ENCODE assay signal across 15 mouse cellular contexts in genomic region chr2:127759157-127759880, GRCm38 (mm10). TPM values are rescaled to one million over a fixed set of nuclear protein-coding genes. Genes with fewer than 3 reads are reported as not detected.
DNase-seq lines count a peak whose midpoint lies in the region; ATAC-seq and TF ChIP-seq lines count a peak whose summit lies in the region.
"Had no signal": no experiment of that assay in that cellular context is flagged by ENCODE, and none has a peak within 500 bp of the region (broad histone marks: within the 10 kb centered on the region; RNA-seq: fewer than 3 reads in every experiment).

No protein-coding gene starts in this region.

- H3K4me1 ChIP-seq in cerebellum, adult 2 months (ENCODE audit: control insufficient read depth, insufficient read depth, low read length), result peaks cover 31% of the 10 kb centered on the region
- peaks cover 27% of the 10 kb centered on the region for H3K4me1 ChIP-seq in heart, embryonic 13.5 days
- peaks cover 7% of the 10 kb centered on the region for H3K4me1 ChIP-seq in heart, embryonic 11.5 days (ENCODE audit: control insufficient read depth, insufficient read depth, low read length)
- H3K4me1 ChIP-seq in heart, postnatal 0 days (ENCODE audit: control insufficient read depth, insufficient read depth), result peaks cover 8% of the 10 kb centered on the region; the same call in 1 of the 2 replicates
- peaks cover 4% of the 10 kb centered on the region; the same call in 1 of the 2 replicates for H3K4me1 ChIP-seq in embryonic facial prominence, embryonic 10.5 days

- peaks cover 33% of the 10 kb centered on the region for H3K36me3 ChIP-seq in heart, embryonic 13.5 days
- no peaks in the 10 kb centered on the region for H3K36me3 ChIP-seq in heart, embryonic 11.5 days (ENCODE audit: control insufficient read depth, insufficient read depth, low read length)
- peaks cover 13% of the 10 kb centered on the region; the same call in 1 of the 2 replicates for H3K36me3 ChIP-seq in heart, postnatal 0 days (replicated peaks; ENCODE audit: control insufficient read depth, insufficient read depth, low read length)
- peaks cover 80% of the 10 kb centered on the region for H3K36me3 ChIP-seq in embryonic facial prominence, embryonic 10.5 days (replicated peaks)

- H3K4me3 ChIP-seq in cerebellum, adult 2 months (replicated peaks; ENCODE audit: insufficient read depth, low read depth, low read length), result no peak overlapping the region
- no peak overlapping the region for H3K4me3 ChIP-seq in heart, embryonic 13.5 days
- no peak overlapping the region for H3K4me3 ChIP-seq in heart, embryonic 11.5 days (ENCODE audit: low read depth, low read length)
- H3K4me3 ChIP-seq in heart, postnatal 0 days (ENCODE audit: low read depth, low read length), result no peak overlapping the region
- no peak overlapping the region for H3K4me3 ChIP-seq in embryonic facial prominence, embryonic 10.5 days
- H3K4me3 ChIP-seq: forebrain, embryonic 13.5 days had no signal

- no peak overlapping the region for H3K27ac ChIP-seq in cerebellum, adult 2 months (ENCODE audit: insufficient read depth, low read length)
- peak overlapping the region; percentile 46 for H3K27ac ChIP-seq in heart, embryonic 13.5 days (replicated peaks)
- H3K27ac ChIP-seq in heart, embryonic 11.5 days (ENCODE audit: low read depth, low read length), result no peak overlapping the region
- H3K27ac ChIP-seq in heart, postnatal 0 days (ENCODE audit: low read depth), result peak overlapping the region; percentile 18; the same call in 1 of the 2 replicates
- no peak overlapping the region for H3K27ac ChIP-seq in embryonic facial prominence, embryonic 10.5 days (replicated peaks)
- H3K27ac ChIP-seq: forebrain, embryonic 13.5 days; hindbrain, postnatal 0 days; kidney, postnatal 0 days had no signal

- no peak for ATAC-seq in heart, embryonic 13.5 days (ENCODE audit: extremely low read depth, insufficient number of reproducible peaks, low FRiP score, low TSS enrichment)
- ATAC-seq in heart, embryonic 11.5 days (replicated peaks; ENCODE audit: insufficient number of reproducible peaks, low FRiP score, low TSS enrichment), result no peak
- peak; percentile 58 for ATAC-seq in heart, postnatal 0 days (ENCODE audit: insufficient read depth, low read depth)
- ATAC-seq: forebrain, embryonic 13.5 days; hindbrain, postnatal 0 days; midbrain, embryonic 16.5 days had no signal

- H3K9me3 ChIP-seq in heart, embryonic 13.5 days, result no peaks in the 10 kb centered on the region
- H3K9me3 ChIP-seq in heart, embryonic 11.5 days (replicated peaks; ENCODE audit: control insufficient read depth, low read length), result no peaks in the 10 kb centered on the region
- no peaks in the 10 kb centered on the region for H3K9me3 ChIP-seq in heart, postnatal 0 days (replicated peaks; ENCODE audit: control insufficient read depth, low read length)
- H3K9me3 ChIP-seq in embryonic facial prominence, embryonic 10.5 days, result no peaks in the 10 kb centered on the region
- H3K9me3 ChIP-seq: forebrain, embryonic 13.5 days had no signal

- WGBS in cerebellum, adult 2 months, result 60% methylated on average over 5 of the region's 5 CpGs
- 30% methylated on average over 5 of the region's 5 CpGs for WGBS in heart, embryonic 13.5 days
- 49% methylated on average over 5 of the region's 5 CpGs for WGBS in heart, embryonic 11.5 days (ENCODE audit: insufficient replicate concordance)
- 26% methylated on average over 5 of the region's 5 CpGs for WGBS in heart, postnatal 0 days
- 88% methylated on average over 5 of the region's 5 CpGs for WGBS in embryonic facial prominence, embryonic 10.5 days

- no peak for TF ChIP-seq POLR2A in cerebellum, adult 2 months (IDR thresholded peaks at IDR 0.05; ENCODE audit: borderline replicate concordance, insufficient read depth, low read length)

- no peak for TF ChIP-seq EP300 in heart, postnatal 0 days (IDR thresholded peaks at IDR 0.05; ENCODE audit: low read depth)

- H3K27me3 ChIP-seq in cerebellum, adult 2 months (ENCODE audit: control insufficient read depth, insufficient read depth, low read length), result no peaks in the 10 kb centered on the region
- H3K27me3 ChIP-seq in heart, embryonic 13.5 days (replicated peaks), result no peaks in the 10 kb centered on the region
- H3K27me3 ChIP-seq in heart, embryonic 11.5 days (ENCODE audit: control insufficient read depth, insufficient read depth, low read length), result no peaks in the 10 kb centered on the region
- H3K27me3 ChIP-seq in heart, postnatal 0 days (ENCODE audit: control insufficient read depth, insufficient read depth, low read length), result no peaks in the 10 kb centered on the region
- H3K27me3 ChIP-seq in embryonic facial prominence, embryonic 10.5 days (replicated peaks; ENCODE audit: low read depth, poor library complexity, severe bottlenecking), result no peaks in the 10 kb centered on the region
- H3K27me3 ChIP-seq: forebrain, embryonic 13.5 days had no signal

- H3K4me2 ChIP-seq in heart, embryonic 13.5 days, result no peak overlapping the region
- H3K4me2 ChIP-seq in heart, embryonic 11.5 days, result no peak overlapping the region
- no peak overlapping the region for H3K4me2 ChIP-seq in heart, postnatal 0 days (ENCODE audit: low read depth, low read length)
- H3K4me2 ChIP-seq: forebrain, embryonic 13.5 days had no signal

- TF ChIP-seq CTCF in cerebellum, adult 2 months (IDR thresholded peaks at IDR 0.05; ENCODE audit: borderline replicate concordance, insufficient read depth, low read depth, low read length), result peak; percentile 34; the same call in 1 of the 2 replicates
- peak; percentile 51 for TF ChIP-seq CTCF in heart, postnatal 0 days (IDR thresholded peaks at IDR 0.05; ENCODE audit: low read depth)

- no peak overlapping the region for H3K9ac ChIP-seq in heart, embryonic 13.5 days
- H3K9ac ChIP-seq in heart, embryonic 11.5 days (ENCODE audit: low read depth, low read length), result no peak overlapping the region
- no peak overlapping the region for H3K9ac ChIP-seq in heart, postnatal 0 days (replicated peaks; ENCODE audit: low read depth, low read length)
- H3K9ac ChIP-seq: forebrain, embryonic 13.5 days had no signal

- peak; percentile 36 to 37 for DNase-seq in cerebellum, adult 2 months
- DNase-seq in cerebellum, postnatal 36 days, result no peak
- DNase-seq in adrenal gland, adult (ENCODE audit: inconsistent age in 2 of 2, low spot score in 1 of 2), result peak; percentile 74 to 92
- DNase-seq in heart, postnatal 0 days (ENCODE audit: low spot score), result peak; percentile 51
- DNase-seq in embryonic facial prominence, embryonic 10.5 days (ENCODE audit: low spot score), result no peak
- DNase-seq in thymus, postnatal 36 days, result no peak
- DNase-seq: liver; thymus, adult 18-20 months had no signal

RNA-seq across cellular contexts. Expression of gene Nphp1, which starts 29.4 kb away (rescaled TPM):
- 10.6 and 11.4 TPM in 2 replicates for polyA plus RNA-seq in cerebellum, adult 2 months (2012; rRNA removed)
- 14.9 and 16.4 TPM in 2 replicates for polyA plus RNA-seq in heart, embryonic 13.5 days (2015; fragmentation: Nextera tagmentation; extraction: Ambion mirVana)
- 12.1 and 15.4 TPM in 2 replicates for polyA plus RNA-seq in heart, embryonic 11.5 days (2014; fragmentation: Nextera tagmentation; extraction: Ambion mirVana)
- total RNA-seq in heart, postnatal 0 days (2014; rRNA removed; ENCODE audit: low replicate concordance), result 6.7 and 8.9 TPM in 2 replicates
- 17.2 and 21.3 TPM in 2 replicates for polyA plus RNA-seq in heart, postnatal 0 days (2015; fragmentation: Nextera tagmentation; extraction: Ambion mirVana)
- polyA plus RNA-seq in embryonic facial prominence, embryonic 10.5 days (2016; fragmentation: Nextera tagmentation; extraction: Ambion mirVana), result 42.0 and 42.9 TPM in 2 replicates

RNA-seq across cellular contexts. Expression of gene Mall, which starts 29.6 kb away (rescaled TPM):
- polyA plus RNA-seq in cerebellum, adult 2 months (2012; rRNA removed), result 0.84 and 0.98 TPM in 2 replicates
- 5.4 and 5.9 TPM in 2 replicates for polyA plus RNA-seq in heart, embryonic 13.5 days (2015; fragmentation: Nextera tagmentation; extraction: Ambion mirVana)
- polyA plus RNA-seq in heart, embryonic 11.5 days (2014; fragmentation: Nextera tagmentation; extraction: Ambion mirVana), result 2.5 and 3.8 TPM in 2 replicates
- total RNA-seq in heart, postnatal 0 days (2014; rRNA removed; ENCODE audit: low replicate concordance), result 13.0 and 17.6 TPM in 2 replicates
- polyA plus RNA-seq in heart, postnatal 0 days (2015; fragmentation: Nextera tagmentation; extraction: Ambion mirVana), result 7.0 and 7.4 TPM in 2 replicates
- polyA plus RNA-seq in embryonic facial prominence, embryonic 10.5 days (2016; fragmentation: Nextera tagmentation; extraction: Ambion mirVana), result 0.96 and 1.0 TPM in 2 replicates
- total RNA-seq: common myeloid progenitor, adult 5-6 weeks had no signal

RNA-seq across cellular contexts. Expression of gene Mtln, which starts 33.0 kb away (rescaled TPM):
- polyA plus RNA-seq in cerebellum, adult 2 months (2012; rRNA removed), result 104 and 106 TPM in 2 replicates
- 43.2 and 45.1 TPM in 2 replicates for polyA plus RNA-seq in heart, embryonic 13.5 days (2015; fragmentation: Nextera tagmentation; extraction: Ambion mirVana)
- polyA plus RNA-seq in heart, embryonic 11.5 days (2014; fragmentation: Nextera tagmentation; extraction: Ambion mirVana), result 37.9 and 40.3 TPM in 2 replicates
- 4.6 and 13.3 TPM in 2 replicates for total RNA-seq in heart, postnatal 0 days (2014; rRNA removed; ENCODE audit: low replicate concordance)
- 63.3 and 65.0 TPM in 2 replicates for polyA plus RNA-seq in heart, postnatal 0 days (2015; fragmentation: Nextera tagmentation; extraction: Ambion mirVana)
- 20.7 and 22.2 TPM in 2 replicates for polyA plus RNA-seq in embryonic facial prominence, embryonic 10.5 days (2016; fragmentation: Nextera tagmentation; extraction: Ambion mirVana)

Comparison
In these comparisons a context has a peak if more than half of its experiments do, and no peak if none do; other contexts are left out.
1. DNase-seq: peak in cerebellum, adult 2 months (2 of 2), adrenal gland, adult (2 of 2) and heart, postnatal 0 days (single experiment); none in cerebellum, postnatal 36 days (0 of 2), embryonic facial prominence, embryonic 10.5 days (single experiment) and thymus, postnatal 36 days (0 of 2).
2. H3K27ac ChIP-seq: peak in heart, embryonic 13.5 days (single experiment) and heart, postnatal 0 days (single experiment); none in cerebellum, adult 2 months (single experiment), heart, embryonic 11.5 days (single experiment) and embryonic facial prominence, embryonic 10.5 days (single experiment).